Mouse (Mus musculus): ENCODE measurements around the gene Medag.

DNA sequence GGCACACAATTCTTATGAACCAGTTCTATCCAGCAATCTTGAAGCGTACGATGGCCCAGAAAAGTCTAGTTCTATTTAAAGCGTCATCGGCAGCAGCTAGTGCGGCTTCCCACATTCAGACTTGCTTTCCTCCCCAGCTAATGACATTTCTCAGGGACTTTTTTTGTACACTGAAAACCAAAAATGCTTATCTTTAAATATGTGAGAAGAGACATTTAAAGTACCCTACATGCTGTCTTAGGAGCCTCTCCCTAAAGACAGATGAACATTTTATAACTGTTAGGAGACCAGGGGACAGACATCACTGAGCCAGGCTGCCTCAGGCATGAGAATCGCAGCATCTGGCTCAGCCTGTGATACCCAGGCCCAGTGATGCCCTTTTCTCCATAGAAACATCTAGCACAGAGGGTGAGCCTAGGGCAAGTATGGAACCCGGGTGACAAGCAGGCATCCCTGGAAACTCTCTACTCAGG, 39.7 kb downstream of the Medag start:
- no peak for TF ChIP-seq CTCF (IDR thresholded peaks at IDR 0.05; ENCODE audit: low read depth, low read length)
- TF ChIP-seq POLR2A (IDR thresholded peaks at IDR 0.05; ENCODE audit: borderline replicate concordance, low read depth, low read length): no peak

Measured in bone marrow macrophage, adult 2 months (primary cell).